Mouse (Mus musculus) ovary, adult 18-20 months (tissue): ENCODE measurements around the gene Trpv4.

Experiments used
- DNase-seq: peaks from one replicate; pipeline ENCODE4 v3.0.0; 2022; ENCODE audit warnings: low spot score, mixed read lengths

The Trpv4 gene

DNA sequence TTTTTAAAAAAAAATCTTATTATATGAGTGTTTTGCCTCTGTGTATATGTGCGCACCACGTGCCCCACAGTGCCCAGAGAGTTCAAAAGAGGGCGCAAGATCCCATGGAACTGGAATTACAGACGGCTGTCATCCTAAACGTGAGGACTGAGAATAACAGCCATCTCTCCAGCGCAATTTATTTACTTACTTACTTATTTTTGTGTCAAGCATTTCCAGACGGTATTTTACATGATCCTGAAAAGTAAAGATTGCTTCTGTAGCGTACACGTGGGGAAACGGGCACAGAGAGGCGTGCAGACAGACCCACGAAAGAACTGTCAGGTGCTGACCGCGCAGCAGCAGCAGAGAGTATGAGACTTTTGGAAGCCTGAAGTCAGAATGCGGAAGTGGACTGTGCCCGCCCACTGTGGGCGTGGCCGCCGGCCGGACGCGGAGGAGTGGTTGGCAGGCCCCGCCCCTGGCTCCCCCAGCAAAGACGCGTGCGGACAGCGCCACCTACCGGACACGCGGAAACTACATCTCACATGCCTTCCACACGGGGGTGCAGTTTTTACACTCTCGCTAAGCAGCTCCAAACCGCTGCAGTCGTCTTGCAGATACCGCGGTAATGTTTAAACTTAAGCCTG, 9.1 kb upstream of the Trpv4 start:
- peak; percentile 93 for DNase-seq

GRCm38 (mm10) chr5:114666659-114667058, 8.4 kb upstream of the Trpv4 start:
- DNase-seq: no peak

GRCm38 (mm10) chr5:114664750-114665149, 6.5 kb upstream of the Trpv4 start:
- DNase-seq: no peak

DNA sequence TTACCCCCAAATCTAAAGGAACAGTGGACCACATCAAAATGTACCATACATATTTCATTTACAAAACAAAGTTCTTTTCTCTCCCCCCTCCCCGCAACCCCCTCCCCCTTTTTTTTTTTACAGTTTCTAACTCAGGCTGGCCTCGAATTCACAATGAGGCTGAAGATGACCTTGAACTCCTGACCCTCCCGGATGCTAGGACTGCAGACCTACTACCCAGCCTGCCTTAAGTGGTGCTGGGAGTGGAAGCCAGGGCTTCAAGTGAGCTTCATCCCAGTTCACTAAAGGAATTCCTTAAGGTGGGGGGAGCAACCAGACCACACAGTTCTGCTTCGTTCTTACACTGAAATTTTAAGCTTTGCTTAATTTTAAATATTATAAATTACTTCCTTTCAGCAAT, 5.9 kb upstream of the Trpv4 start:
- DNase-seq: no peak

DNA sequence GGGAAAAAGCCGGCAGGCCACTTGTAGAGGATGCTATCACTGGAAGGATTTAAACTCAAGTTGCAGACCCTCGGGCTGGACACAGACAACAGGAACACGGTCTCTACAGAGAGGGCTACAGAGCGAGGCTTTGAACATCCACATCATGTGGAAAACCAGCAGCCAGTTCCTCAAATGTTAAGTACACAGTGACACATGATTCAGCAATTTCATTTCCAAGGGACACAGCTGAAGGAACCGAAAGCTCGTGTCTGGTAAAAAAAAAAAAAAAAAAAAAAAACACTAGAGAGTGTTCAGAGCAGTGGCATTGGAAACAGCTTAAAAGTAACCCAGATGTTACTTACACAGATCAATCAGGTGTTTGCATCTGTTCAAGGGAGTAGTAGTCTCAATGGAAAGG, 2.8 kb upstream of the Trpv4 start:
- DNase-seq: no peak

DNA sequence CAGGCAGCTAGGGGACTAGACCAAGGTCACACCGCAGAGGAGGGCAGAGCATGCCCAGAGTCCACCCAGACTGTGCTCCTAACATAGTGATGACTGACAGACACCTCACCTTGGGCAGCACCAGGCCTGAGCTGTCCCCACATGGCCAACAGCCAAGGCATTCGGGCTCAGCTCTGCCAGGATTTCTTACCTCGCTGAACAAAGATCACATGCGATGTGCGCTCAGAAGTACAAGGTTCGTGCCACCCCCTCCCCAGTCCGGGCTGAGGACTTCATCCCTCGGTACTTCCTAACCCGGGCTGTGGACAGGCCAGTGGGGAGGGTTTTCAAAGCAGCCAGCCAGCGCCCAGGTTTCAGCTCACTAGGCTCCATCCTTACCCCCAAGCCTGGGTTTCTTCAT, 795 bp downstream of the Trpv4 start:
- no peak for DNase-seq

DNA sequence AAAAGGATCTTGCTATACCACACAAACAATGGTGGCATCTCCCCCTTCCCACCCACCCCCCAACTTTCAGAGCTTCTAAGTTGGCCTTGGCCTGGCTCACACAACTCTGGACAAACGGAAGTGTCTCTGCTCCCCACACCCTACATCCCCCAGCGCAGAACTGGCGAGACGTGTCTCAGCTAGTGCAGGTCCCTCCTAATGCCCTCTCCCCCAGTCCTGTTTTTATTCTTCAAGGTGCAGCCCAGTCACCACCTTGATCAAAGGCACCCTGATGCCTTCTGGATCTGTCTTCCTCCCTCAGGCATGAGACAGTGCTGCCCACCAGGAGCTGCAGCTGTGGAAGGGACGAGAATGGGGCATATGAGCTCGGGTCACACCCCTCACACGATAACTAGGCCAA, 1.9 kb downstream of the Trpv4 start:
- DNase-seq: no peak

- DNase-seq: no peak
These were observed 2.5 kb downstream of the Trpv4 start for GRCm38 (mm10) chr5:114655721-114656120.

DNA sequence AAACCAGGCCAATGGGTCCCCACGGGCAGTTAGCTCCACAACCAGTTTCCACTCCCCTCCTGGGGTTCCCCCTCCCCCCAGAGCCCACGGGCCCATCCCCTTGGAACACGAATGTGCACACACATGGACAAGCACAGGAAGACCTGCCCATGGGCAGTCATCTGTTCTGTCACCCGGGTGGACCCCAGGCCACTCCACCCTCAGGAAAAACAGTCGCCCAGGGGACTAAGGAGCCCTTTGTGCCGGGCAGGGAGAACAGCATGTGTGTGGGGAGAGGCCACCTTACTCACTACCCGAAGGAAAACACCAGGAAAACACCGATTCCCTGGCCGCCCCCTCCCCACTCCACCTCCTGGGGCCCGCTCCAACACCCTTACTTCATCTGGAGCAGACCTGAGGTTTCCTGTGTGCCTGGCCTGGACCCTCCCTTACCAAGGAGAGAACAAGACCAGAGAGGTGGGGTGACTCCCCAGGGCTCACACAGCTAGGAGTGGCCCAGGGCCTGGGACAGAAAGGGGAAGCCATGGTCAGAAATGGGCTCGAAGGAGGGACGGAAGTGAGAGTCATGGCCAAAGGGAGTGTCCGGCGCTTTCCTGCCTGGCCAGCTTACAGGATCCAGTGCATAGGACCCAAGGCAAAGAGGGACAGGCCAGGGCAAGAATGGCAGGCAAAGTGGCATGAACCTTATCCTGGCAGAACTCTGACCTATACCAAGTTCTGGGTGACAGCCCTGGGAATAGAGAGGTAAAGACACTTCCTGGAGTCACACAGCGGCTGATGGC, 4.4 kb downstream of the Trpv4 start:
- no peak for DNase-seq

DNA sequence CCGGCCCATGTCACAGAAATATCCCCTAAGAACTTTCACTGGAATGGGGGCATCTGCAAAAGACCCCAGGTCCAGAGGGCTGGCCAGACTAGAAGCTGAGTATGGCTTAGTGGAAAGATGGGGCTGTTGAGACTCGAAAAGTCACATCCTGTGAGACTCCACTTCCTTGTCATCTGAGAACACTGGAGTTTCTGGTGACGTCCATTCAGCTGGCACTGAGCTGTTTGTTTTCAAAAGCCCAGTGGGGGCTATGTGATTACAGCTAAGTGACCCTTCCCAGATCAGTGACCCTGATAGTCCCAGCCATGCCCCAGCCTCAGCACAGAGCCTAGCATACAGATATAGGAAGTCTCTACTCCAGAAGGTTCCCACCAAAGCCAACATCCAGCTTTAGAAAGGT, 6.8 kb downstream of the Trpv4 start:
- DNase-seq: no peak

DNA sequence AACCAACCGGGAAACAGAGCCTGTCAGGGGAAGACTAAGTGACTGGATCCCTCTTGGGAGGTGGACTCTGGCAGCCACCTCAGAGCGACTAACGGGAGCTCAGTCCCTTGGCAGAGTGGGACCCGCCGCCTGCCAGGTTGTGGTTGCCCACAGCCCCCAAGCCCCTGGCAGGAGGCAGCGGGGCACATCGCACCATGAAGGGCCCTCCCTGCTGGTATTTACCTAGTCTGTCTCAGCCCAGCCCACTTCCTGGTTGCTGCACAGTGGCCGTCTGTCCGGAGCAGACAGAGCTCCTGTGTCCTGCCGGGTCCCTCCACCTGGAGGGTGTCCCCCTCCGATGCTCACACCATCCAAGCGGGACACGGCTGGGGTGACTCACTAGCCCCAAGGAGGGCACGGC, 7.2 kb downstream of the Trpv4 start:
- no peak for DNase-seq

- DNase-seq: no peak
These were observed 9.4 kb downstream of the Trpv4 start for GRCm38 (mm10) chr5:114648728-114649311.

DNA sequence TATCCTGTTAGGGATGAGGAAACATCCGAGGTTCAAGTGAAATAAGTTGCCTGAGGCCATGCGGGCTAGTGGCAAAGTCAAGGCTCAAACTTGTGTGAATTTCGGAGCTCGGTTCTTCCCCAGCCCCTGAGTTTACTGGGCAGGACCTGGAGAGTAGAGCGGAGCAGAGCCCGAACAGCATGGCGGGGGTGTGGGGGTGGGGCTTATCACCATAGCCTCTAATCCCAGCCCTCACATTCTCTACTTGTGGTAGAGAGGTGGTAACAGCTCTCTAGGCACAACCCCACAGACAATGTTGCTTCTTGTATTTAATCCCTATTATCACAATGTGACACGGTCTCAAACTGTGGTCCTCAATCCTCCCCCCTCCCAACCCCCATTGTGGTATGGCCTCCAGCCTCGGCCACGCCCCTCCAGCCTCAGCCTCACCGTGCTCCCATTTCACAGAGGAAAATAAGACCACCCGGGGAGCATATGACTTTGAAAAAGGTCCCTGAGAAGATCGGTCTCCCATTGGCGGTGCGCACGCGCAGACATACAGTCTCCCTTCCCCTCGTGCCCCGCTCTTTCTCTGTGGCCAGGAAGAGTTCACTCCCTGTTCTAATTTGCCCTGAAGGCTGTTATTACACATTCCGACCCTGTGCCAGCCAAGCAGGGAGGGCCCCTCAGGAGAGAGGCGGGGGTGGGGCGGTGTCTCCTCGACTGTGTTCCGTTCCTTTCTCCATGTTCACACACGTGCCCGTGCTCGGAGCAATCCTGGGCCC, 10.8 kb downstream of the Trpv4 start:
- DNase-seq: no peak

GRCm38 (mm10) chr5:114645916-114646315, 12.3 kb downstream of the Trpv4 start:
- DNase-seq: no peak

GRCm38 (mm10) chr5:114644918-114645317, 13.3 kb downstream of the Trpv4 start:
- no peak for DNase-seq

- no peak for DNase-seq
These were observed 17.4 kb downstream of the Trpv4 start for GRCm38 (mm10) chr5:114640809-114641208.

DNA sequence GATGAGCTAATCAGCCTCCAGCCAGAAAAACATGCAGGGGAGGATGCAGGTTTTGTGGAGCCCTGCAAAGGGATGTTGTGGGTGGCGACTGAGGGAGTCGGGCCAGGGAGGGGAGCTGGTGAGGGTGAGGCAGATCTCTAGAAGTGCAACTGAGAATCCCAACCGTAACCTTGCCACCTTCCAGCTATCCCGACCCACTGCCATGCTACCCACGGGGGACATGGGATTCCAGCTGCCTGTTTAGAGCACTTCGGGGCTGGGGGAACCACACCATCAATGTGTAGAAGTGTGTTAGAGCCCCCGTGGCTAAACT, 18.6 kb downstream of the Trpv4 start:
- DNase-seq: no peak

GRCm38 (mm10) chr5:114638769-114639644, 19.2 kb downstream of the Trpv4 start:
- peak; percentile 64 for DNase-seq

DNA sequence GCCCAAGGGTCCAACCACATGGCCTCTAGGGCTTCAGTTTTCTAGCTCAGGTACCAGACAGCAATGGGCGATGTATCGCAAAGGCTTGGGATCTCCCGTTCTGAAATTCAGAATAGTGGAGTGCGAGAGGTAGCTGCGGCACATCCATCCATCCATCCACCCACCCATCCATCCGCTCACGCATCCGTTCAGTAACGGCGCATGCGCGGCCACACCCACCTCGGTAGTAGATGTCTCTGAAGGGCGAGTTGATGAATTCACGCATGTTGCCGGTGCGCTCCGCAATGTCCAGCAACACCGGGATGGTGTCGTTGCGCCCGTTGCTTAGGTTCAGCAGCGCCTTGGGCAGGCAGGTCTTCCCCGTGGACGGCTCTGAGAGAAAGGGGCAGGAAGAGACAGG, 22.1 kb downstream of the Trpv4 start:
- no peak for DNase-seq

- no peak for DNase-seq
These were observed 26.9 kb downstream of the Trpv4 start for GRCm38 (mm10) chr5:114631336-114631735.

- no peak for DNase-seq
These were observed 32.6 kb downstream of the Trpv4 start for GRCm38 (mm10) chr5:114625590-114625989.

DNA sequence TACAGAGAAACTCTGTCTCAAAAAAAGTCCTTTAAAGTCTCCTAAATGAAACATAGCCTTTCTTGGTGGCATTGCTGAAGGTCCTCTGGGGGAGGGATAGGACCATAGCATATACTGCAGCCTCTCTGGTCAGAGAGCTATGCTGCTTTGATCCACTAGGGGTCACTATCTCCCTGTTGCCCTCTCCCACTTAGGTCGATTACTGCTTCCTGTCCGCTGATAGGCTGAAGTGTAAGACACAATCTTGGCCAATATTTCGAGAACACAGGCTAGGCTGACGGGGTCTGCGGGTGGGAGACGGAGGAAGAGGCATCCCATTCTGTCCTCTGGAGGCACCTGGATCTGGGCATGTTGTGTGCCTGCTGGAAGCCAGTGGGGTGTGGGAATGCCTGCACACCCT, 37.9 kb downstream of the Trpv4 start:
- no peak for DNase-seq
